Comparison of ENCODE assay signal across 8 mouse cellular contexts in the genomic region with DNA sequence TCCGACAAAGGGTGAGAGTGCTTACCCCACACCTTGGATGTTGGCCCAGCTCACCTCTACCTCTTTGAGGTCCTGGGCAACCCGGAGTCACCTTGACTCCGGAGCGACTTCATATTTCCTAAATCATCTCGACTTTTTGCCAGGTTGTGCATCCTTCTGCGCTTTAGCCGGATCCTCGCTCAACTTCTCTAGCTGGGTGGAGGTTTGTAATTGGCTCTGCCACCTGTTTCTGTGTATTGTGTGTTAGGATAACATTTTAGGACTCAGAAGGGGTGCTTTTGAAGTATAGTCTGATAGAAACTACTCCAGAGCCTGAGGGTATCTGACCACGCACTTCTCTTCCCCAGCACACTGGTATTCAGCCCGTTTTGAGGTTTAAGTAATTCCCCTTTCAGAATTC. TPM values are rescaled to one million over a fixed set of nuclear protein-coding genes. Genes with fewer than 3 reads are reported as not detected.
A peak's percentile ranks its signal among the peaks of the same experiment; 100 is the strongest.
DNase-seq lines count a peak whose midpoint lies in the region; ATAC-seq and TF ChIP-seq lines count a peak whose summit lies in the region.

No protein-coding gene starts in this region.

- ATAC-seq in kidney, embryonic 14.5 days (ENCODE audit: low FRiP score, low TSS enrichment), result no peak
- no peak for ATAC-seq in hindbrain, embryonic 12.5 days (ENCODE audit: low FRiP score)
- no peak for ATAC-seq in midbrain, embryonic 14.5 days (ENCODE audit: low FRiP score, low TSS enrichment)

- no peak for DNase-seq in kidney, postnatal 25 days
- DNase-seq in brain, embryonic 14.5 days (ENCODE audit: low read depth), result peak; percentile 9
- no peak for DNase-seq in midbrain, embryonic 14.5 days
- no peak for DNase-seq in spleen, postnatal 10 days (ENCODE audit: low spot score in 2 of 2)
- no peak for DNase-seq in T-cell, adult 2 months (ENCODE audit: low spot score)
- no peak for DNase-seq in lung, postnatal 14 days

- H3K27ac ChIP-seq in kidney, embryonic 14.5 days (ENCODE audit: low read depth, low read length), result 0 out of 2 replicates have a peak overlapping the region, but pooled peaks have one; percentile 91
- H3K27ac ChIP-seq in hindbrain, embryonic 12.5 days, result no peak overlapping the region
- no peak overlapping the region for H3K27ac ChIP-seq in midbrain, embryonic 14.5 days (replicated peaks; ENCODE audit: low read depth, low read length)

- H3K9me3 ChIP-seq in kidney, embryonic 14.5 days (ENCODE audit: control insufficient read depth, low read length), result no peaks in the 10 kb centered on the region
- no peaks in the 10 kb centered on the region for H3K9me3 ChIP-seq in hindbrain, embryonic 12.5 days (replicated peaks)
- no peaks in the 10 kb centered on the region for H3K9me3 ChIP-seq in midbrain, embryonic 14.5 days (ENCODE audit: control insufficient read depth, low read length)

- H3K27me3 ChIP-seq in kidney, embryonic 14.5 days (ENCODE audit: control insufficient read depth, insufficient read depth, low read length), result no peaks in the 10 kb centered on the region
- H3K27me3 ChIP-seq in hindbrain, embryonic 12.5 days, result no peaks in the 10 kb centered on the region
- H3K27me3 ChIP-seq in midbrain, embryonic 14.5 days (ENCODE audit: control insufficient read depth, insufficient read depth, low read length), result no peaks in the 10 kb centered on the region

- peaks cover 9% of the 10 kb centered on the region; the same call in 1 of the 2 replicates for H3K36me3 ChIP-seq in kidney, embryonic 14.5 days (ENCODE audit: control insufficient read depth, insufficient read depth, low read length)
- peaks cover 4% of the 10 kb centered on the region for H3K36me3 ChIP-seq in hindbrain, embryonic 12.5 days
- no peaks in the 10 kb centered on the region for H3K36me3 ChIP-seq in midbrain, embryonic 14.5 days (ENCODE audit: control insufficient read depth, insufficient read depth, low read length)

- peak overlapping the region; percentile 85 for H3K4me3 ChIP-seq in kidney, embryonic 14.5 days (ENCODE audit: low read length)
- H3K4me3 ChIP-seq in hindbrain, embryonic 12.5 days, result peak overlapping the region; percentile 66
- H3K4me3 ChIP-seq in midbrain, embryonic 14.5 days (replicated peaks; ENCODE audit: low read depth, low read length), result peak overlapping the region; percentile 55

- no peak for TF ChIP-seq POLR2A in brain, embryonic 14.5 days (IDR thresholded peaks at IDR 0.05; ENCODE audit: borderline replicate concordance, extremely low read depth, insufficient read depth, insufficient read length, poor library complexity, severe bottlenecking)

- peak overlapping the region; percentile 85 for H3K9ac ChIP-seq in kidney, embryonic 14.5 days (ENCODE audit: low read depth, low read length)
- peak overlapping the region; percentile 81 for H3K9ac ChIP-seq in hindbrain, embryonic 12.5 days
- peak overlapping the region; percentile 61 for H3K9ac ChIP-seq in midbrain, embryonic 14.5 days (replicated peaks; ENCODE audit: low read length)

- TF ChIP-seq CTCF in brain, embryonic 14.5 days (IDR thresholded peaks at IDR 0.05; ENCODE audit: borderline replicate concordance, extremely low read depth, insufficient read depth, insufficient read length), result no peak

- WGBS in kidney, embryonic 14.5 days, result 2% methylated on average over 10 of the region's 10 CpGs
- 1% methylated on average over 10 of the region's 10 CpGs for WGBS in hindbrain, embryonic 12.5 days
- 1% methylated on average over 10 of the region's 10 CpGs for WGBS in midbrain, embryonic 14.5 days

- H3K4me1 ChIP-seq in kidney, embryonic 14.5 days (ENCODE audit: control insufficient read depth, insufficient read depth, low read length), result peaks cover 10% of the 10 kb centered on the region
- peaks cover 28% of the 10 kb centered on the region for H3K4me1 ChIP-seq in hindbrain, embryonic 12.5 days
- H3K4me1 ChIP-seq in midbrain, embryonic 14.5 days (ENCODE audit: control insufficient read depth, insufficient read depth, low read length), result 0 out of 2 replicates have a peak, but pooled peaks cover 4% of the 10 kb centered on the region

- H3K4me2 ChIP-seq in kidney, embryonic 14.5 days (replicated peaks; ENCODE audit: low read depth, low read length), result peak overlapping the region; percentile 46
- H3K4me2 ChIP-seq in hindbrain, embryonic 12.5 days (replicated peaks), result peak overlapping the region; percentile 67
- peak overlapping the region; percentile 85 for H3K4me2 ChIP-seq in midbrain, embryonic 14.5 days (ENCODE audit: low read length)

RNA-seq across cellular contexts. Expression of gene Marf1, which starts 0.6 kb away (rescaled TPM):
- polyA plus RNA-seq in kidney, embryonic 14.5 days (2014; fragmentation: Nextera tagmentation; extraction: Ambion mirVana), result 20.7 and 28.5 TPM in 2 replicates
- polyA plus RNA-seq in brain, embryonic 14.5 days (2012; rRNA removed), result 17.9 and 26.6 TPM in 2 replicates
- 16.2 and 17.5 TPM in 2 replicates for polyA plus RNA-seq in hindbrain, embryonic 12.5 days (2016; fragmentation: Nextera tagmentation; extraction: Ambion mirVana)
- polyA plus RNA-seq in midbrain, embryonic 14.5 days (2014; fragmentation: Nextera tagmentation; extraction: Ambion mirVana), result 18.6 and 28.5 TPM in 2 replicates

RNA-seq across cellular contexts. Expression of gene Nde1, which starts 0.7 kb away (rescaled TPM):
- polyA plus RNA-seq in kidney, embryonic 14.5 days (2014; fragmentation: Nextera tagmentation; extraction: Ambion mirVana), result 94.9 and 147 TPM in 2 replicates
- polyA plus RNA-seq in brain, embryonic 14.5 days (2012; rRNA removed), result 35.9 and 53.5 TPM in 2 replicates
- 96.3 and 102 TPM in 2 replicates for polyA plus RNA-seq in hindbrain, embryonic 12.5 days (2016; fragmentation: Nextera tagmentation; extraction: Ambion mirVana)
- 19.4 and 39.0 TPM in 2 replicates for polyA plus RNA-seq in midbrain, embryonic 14.5 days (2014; fragmentation: Nextera tagmentation; extraction: Ambion mirVana)
